Mouse (Mus musculus) regulatory T cell (primary cell): ENCODE measurements around the gene Wdr1.

ENCODE experiments used
- in situ Hi-C: fragments of 300-600 bp; cut with MboI, MseI; formaldehyde crosslinking; loops from one replicate; pipeline ENCODE4 v1.15.1; 2025; ENCODE audit warnings: high pct_unique_total_duplicates

Gene Wdr1

GRCm38 (mm10) chr5:38544423-38545415 is 18.3 kb downstream of the Wdr1 start:
- in situ Hi-C loops: no loop called here

- in situ Hi-C loops: no loop called here
Observed at GRCm38 (mm10) chr5:38543496-38544217, 19.4 kb downstream of the Wdr1 start.

- in situ Hi-C loops: no loop called here
Observed at GRCm38 (mm10) chr5:38541728-38542127, 21.3 kb downstream of the Wdr1 start.

- in situ Hi-C loops: no loop called here
Observed at GRCm38 (mm10) chr5:38540898-38541297, 22.1 kb downstream of the Wdr1 start.

GRCm38 (mm10) chr5:38538508-38538907 is 24.5 kb downstream of the Wdr1 start:
- in situ Hi-C loops: no loop called here

GRCm38 (mm10) chr5:38537845-38538244 is 25.2 kb downstream of the Wdr1 start:
- in situ Hi-C loops: no loop called here

- in situ Hi-C loops: no loop called here
Observed at GRCm38 (mm10) chr5:38536822-38537221, 26.2 kb downstream of the Wdr1 start.

- in situ Hi-C loops: no loop called here
Observed at GRCm38 (mm10) chr5:38532084-38532483, 30.9 kb downstream of the Wdr1 start.

GRCm38 (mm10) chr5:38529724-38530428 is 33.1 kb downstream of the Wdr1 start:
- in situ Hi-C loops: no loop called here

GRCm38 (mm10) chr5:38522977-38523376 is 40.0 kb downstream of the Wdr1 start:
- in situ Hi-C loops: no loop called here

- in situ Hi-C loops: no loop called here
Observed at GRCm38 (mm10) chr5:38520838-38521237, 42.2 kb downstream of the Wdr1 start.

GRCm38 (mm10) chr5:38516267-38516666 is 46.8 kb downstream of the Wdr1 start:
- in situ Hi-C loops: loop anchor here (10.0 kb wide), 2 partner anchors 211 to 559 kb away; no protein-coding TSS in a partner anchor

- in situ Hi-C loops: loop anchor here (10.0 kb wide), 2 partner anchors 208 to 562 kb away; no protein-coding TSS in a partner anchor
Observed at GRCm38 (mm10) chr5:38512991-38513390, 50.0 kb downstream of the Wdr1 start.

- in situ Hi-C loops: loop anchor here (10.0 kb wide), 1 partner anchor 1455 kb away; no protein-coding TSS in a partner anchor
Observed at GRCm38 (mm10) chr5:38509568-38509967, 53.5 kb downstream of the Wdr1 start.

GRCm38 (mm10) chr5:38505435-38505765 is 57.6 kb downstream of the Wdr1 start:
- in situ Hi-C loops: loop anchor here (10.0 kb wide), 1 partner anchor 1459 kb away; no protein-coding TSS in a partner anchor

- in situ Hi-C loops: loop anchor here (10.0 kb wide), 1 partner anchor 1460 kb away; no protein-coding TSS in a partner anchor
Observed at GRCm38 (mm10) chr5:38504747-38505434, 58.1 kb downstream of the Wdr1 start.

GRCm38 (mm10) chr5:38504116-38504515 is 58.9 kb downstream of the Wdr1 start:
- in situ Hi-C loops: loop anchor here (10.0 kb wide), 1 partner anchor 1461 kb away; no protein-coding TSS in a partner anchor

GRCm38 (mm10) chr5:38502992-38503391 is 60.0 kb downstream of the Wdr1 start, which contains the start of gene Slc2a9:
Gene Slc2a9, minus strand, starts transcription at chr5:38503143.
- in situ Hi-C loops: loop anchor here (10.0 kb wide), 1 partner anchor 1462 kb away; no protein-coding TSS in a partner anchor

GRCm38 (mm10) chr5:38500043-38500442 is 63.0 kb downstream of the Wdr1 start:
- in situ Hi-C loops: loop anchor here (10.0 kb wide), 1 partner anchor 1465 kb away; no protein-coding TSS in a partner anchor

GRCm38 (mm10) chr5:38499316-38499811 is 63.7 kb downstream of the Wdr1 start:
- in situ Hi-C loops: no loop called here
